ENCODE assay signal across 31 mouse cellular contexts in the genomic region with DNA sequence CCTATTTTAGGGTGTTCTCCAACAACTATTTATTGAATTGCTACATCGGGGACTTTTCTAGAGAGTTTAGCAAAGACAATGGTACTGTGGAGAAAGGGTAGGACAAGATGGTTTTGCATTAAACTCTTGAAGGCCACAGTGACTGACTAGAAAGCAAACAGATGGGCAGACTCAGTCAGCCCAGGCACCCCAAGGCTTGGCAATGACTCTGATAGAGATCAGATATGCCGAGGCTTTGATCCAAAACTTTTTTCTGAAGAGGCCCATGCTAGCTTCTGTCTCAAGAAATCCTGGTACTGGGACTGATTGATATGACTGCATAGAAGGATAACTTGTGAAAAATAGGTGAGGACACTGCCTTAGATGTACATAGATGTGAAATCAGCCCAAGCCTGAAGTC.
"Had no signal": no experiment of that assay in that cellular context is flagged by ENCODE, and none has a peak within 500 bp of the region (broad histone marks: within the 10 kb centered on the region; RNA-seq: fewer than 3 reads in every experiment).

No protein-coding gene starts in this region.

- ATAC-seq: liver, embryonic 12.5 days; liver, postnatal 0 days; lung, postnatal 0 days; midbrain, embryonic 15.5 days; midbrain, embryonic 16.5 days had no signal

- H3K27me3 ChIP-seq: limb, embryonic 12.5 days; limb, embryonic 13.5 days; limb, embryonic 15.5 days; liver, embryonic 12.5 days; liver, embryonic 13.5 days; liver, embryonic 15.5 days; lung, embryonic 15.5 days; megakaryocyte, embryonic 14.5 days; midbrain, embryonic 12.5 days; midbrain, embryonic 15.5 days; neural tube, embryonic 12.5 days had no signal

- H3K4me3 ChIP-seq: limb, embryonic 10.5 days; limb, embryonic 12.5 days; limb, embryonic 13.5 days; limb, embryonic 15.5 days; liver, embryonic 12.5 days; liver, embryonic 13.5 days; liver, embryonic 15.5 days; lung, embryonic 15.5 days; megakaryocyte, embryonic 14.5 days; midbrain, embryonic 10.5 days; midbrain, embryonic 12.5 days; midbrain, embryonic 15.5 days; myocyte; neural tube, embryonic 12.5 days had no signal

- H3K4me2 ChIP-seq: limb, embryonic 12.5 days; limb, embryonic 13.5 days; limb, embryonic 15.5 days; liver, embryonic 11.5 days; liver, embryonic 12.5 days; liver, embryonic 13.5 days; liver, embryonic 15.5 days; lung, embryonic 14.5 days; lung, embryonic 15.5 days; midbrain, embryonic 11.5 days; midbrain, embryonic 12.5 days; midbrain, embryonic 15.5 days; neural tube, embryonic 12.5 days had no signal

- DNase-seq: left cerebral cortex, postnatal 4 days; liver; liver, embryonic 13.5 days; liver, postnatal 0 days; lung, adult 18-20 months; lung, adult 2 months; lung, embryonic 14.5 days; lung, postnatal 10 days; lung, postnatal 14 days; lung, postnatal 36 days; lung, postnatal 4 days; midbrain, embryonic 14.5 days had no signal

- H3K9ac ChIP-seq: limb, embryonic 12.5 days; limb, embryonic 13.5 days; limb, embryonic 15.5 days; liver, embryonic 12.5 days; liver, embryonic 13.5 days; liver, embryonic 14.5 days; liver, embryonic 15.5 days; liver, postnatal 0 days; lung, embryonic 14.5 days; lung, embryonic 15.5 days; midbrain, embryonic 12.5 days; midbrain, embryonic 15.5 days; neural tube, embryonic 12.5 days had no signal

- H3K27ac ChIP-seq: limb, embryonic 10.5 days; limb, embryonic 12.5 days; limb, embryonic 13.5 days; limb, embryonic 15.5 days; liver, embryonic 12.5 days; liver, embryonic 13.5 days; liver, embryonic 14.5 days; liver, embryonic 15.5 days; lung, embryonic 15.5 days; macrophage; midbrain, embryonic 10.5 days; midbrain, embryonic 12.5 days; midbrain, embryonic 15.5 days; neural tube, embryonic 12.5 days had no signal

- H3K9me3 ChIP-seq: limb, embryonic 10.5 days; limb, embryonic 12.5 days; limb, embryonic 13.5 days; limb, embryonic 15.5 days; liver, embryonic 12.5 days; liver, embryonic 13.5 days; liver, embryonic 15.5 days; lung, embryonic 15.5 days; megakaryocyte, embryonic 14.5 days; midbrain, embryonic 10.5 days; midbrain, embryonic 12.5 days; midbrain, embryonic 15.5 days; neural tube, embryonic 12.5 days had no signal

- H3K36me3 ChIP-seq: limb, embryonic 10.5 days; limb, embryonic 12.5 days; limb, embryonic 13.5 days; limb, embryonic 15.5 days; liver, embryonic 12.5 days; liver, embryonic 13.5 days; liver, embryonic 15.5 days; lung, embryonic 15.5 days; midbrain, embryonic 10.5 days; midbrain, embryonic 12.5 days; midbrain, embryonic 15.5 days; neural tube, embryonic 12.5 days had no signal

- H3K4me1 ChIP-seq: limb, embryonic 10.5 days; limb, embryonic 12.5 days; limb, embryonic 13.5 days; limb, embryonic 15.5 days; liver, embryonic 12.5 days; liver, embryonic 13.5 days; liver, embryonic 15.5 days; lung, embryonic 15.5 days; megakaryocyte, embryonic 14.5 days; midbrain, embryonic 10.5 days; midbrain, embryonic 12.5 days; midbrain, embryonic 15.5 days; neural tube, embryonic 12.5 days had no signal
